Mouse (Mus musculus): Measurements from ENCODE around the gene Sarm1. TPM values are rescaled to one million over a fixed set of nuclear protein-coding genes. Genes with fewer than 3 reads are reported as not detected.

Sarm1 gene
- polyA plus RNA-seq (2012; rRNA removed) = 0.62 and 0.97 TPM in 2 replicates

GRCm38 (mm10) chr11:78497544-78498522 is at the start of gene Sarm1:
TSS of gene Sarm1 (minus strand) at chr11:78497754.
- no peak within 1 kb of the TSS for H3K27ac ChIP-seq (ENCODE audit: control insufficient read depth, insufficient read depth, low read length)
- TF ChIP-seq CTCF (IDR thresholded peaks at IDR 0.05; ENCODE audit: borderline replicate concordance, control insufficient read depth, extremely low read depth, insufficient read depth, low read length, poor library complexity) (no peak), POLR2A (IDR thresholded peaks at IDR 0.05; ENCODE audit: control insufficient read depth, extremely low read depth, insufficient read depth, low read length, poor library complexity) (peak; percentile 19; the same call in 1 of the 2 replicates)
- no peaks in the 10 kb centered on the region for H3K36me3 ChIP-seq (ENCODE audit: control insufficient read depth, insufficient read depth, low read length)
- H3K4me3 ChIP-seq (ENCODE audit: control insufficient read depth, insufficient read depth, low read length) = peak within 1 kb of the TSS; percentile 43
- 3% methylated on average over 36 of the region's 36 CpGs for WGBS
- H3K4me1 ChIP-seq (replicated peaks; ENCODE audit: control insufficient read depth, insufficient read depth, low read length) = peaks cover 15% of the 10 kb centered on the region
- peak; percentile 99 for DNase-seq
- H3K27me3 ChIP-seq (ENCODE audit: control insufficient read depth, insufficient read depth, low read length) = peaks cover 6% of the 10 kb centered on the region

- 46% methylated on average over 8 of the region's 8 CpGs for WGBS
- H3K27me3 ChIP-seq (ENCODE audit: control insufficient read depth, insufficient read depth, low read length) = no peaks in the 10 kb centered on the region
- H3K4me1 ChIP-seq (replicated peaks; ENCODE audit: control insufficient read depth, insufficient read depth, low read length) = peaks cover 6% of the 10 kb centered on the region
- no peak overlapping the region for H3K27ac ChIP-seq (ENCODE audit: control insufficient read depth, insufficient read depth, low read length)
- no peak for TF ChIP-seq POLR2A (IDR thresholded peaks at IDR 0.05; ENCODE audit: control insufficient read depth, extremely low read depth, insufficient read depth, low read length, poor library complexity)
- no peak for TF ChIP-seq CTCF (IDR thresholded peaks at IDR 0.05; ENCODE audit: borderline replicate concordance, control insufficient read depth, extremely low read depth, insufficient read depth, low read length, poor library complexity)
- DNase-seq = no peak
- H3K4me3 ChIP-seq (ENCODE audit: control insufficient read depth, insufficient read depth, low read length) = no peak overlapping the region
- peaks cover 9% of the 10 kb centered on the region; the same call in 1 of the 2 replicates for H3K36me3 ChIP-seq (ENCODE audit: control insufficient read depth, insufficient read depth, low read length)
These were observed 47.6 kb upstream of the Sarm1 start for GRCm38 (mm10) chr11:78545181-78545580.

GRCm38 (mm10) chr11:78544449-78545111 is 47.0 kb upstream of the Sarm1 start:
- Histone ChIP-seq H3K4me3 (ENCODE audit: control insufficient read depth, insufficient read depth, low read length) (no peak overlapping the region), H3K4me1 (replicated peaks; ENCODE audit: control insufficient read depth, insufficient read depth, low read length) (peaks cover 2% of the 10 kb centered on the region), H3K27me3 (ENCODE audit: control insufficient read depth, insufficient read depth, low read length) (no peaks in the 10 kb centered on the region), H3K27ac (ENCODE audit: control insufficient read depth, insufficient read depth, low read length) (no peak overlapping the region), H3K36me3 (ENCODE audit: control insufficient read depth, insufficient read depth, low read length) (peaks cover 9% of the 10 kb centered on the region; the same call in 1 of the 2 replicates)
- no peak for DNase-seq
- 90% methylated on average over 7 of the region's 7 CpGs for WGBS
- TF ChIP-seq POLR2A (IDR thresholded peaks at IDR 0.05; ENCODE audit: control insufficient read depth, extremely low read depth, insufficient read depth, low read length, poor library complexity) (no peak), CTCF (IDR thresholded peaks at IDR 0.05; ENCODE audit: borderline replicate concordance, control insufficient read depth, extremely low read depth, insufficient read depth, low read length, poor library complexity) (no peak)

GRCm38 (mm10) chr11:78540358-78540757 is 42.8 kb upstream of the Sarm1 start:
- no peak overlapping the region for H3K4me3 ChIP-seq (ENCODE audit: control insufficient read depth, insufficient read depth, low read length)
- no peak overlapping the region for H3K27ac ChIP-seq (ENCODE audit: control insufficient read depth, insufficient read depth, low read length)
- DNase-seq = no peak
- peaks cover 9% of the 10 kb centered on the region; the same call in 1 of the 2 replicates for H3K36me3 ChIP-seq (ENCODE audit: control insufficient read depth, insufficient read depth, low read length)
- no peaks in the 10 kb centered on the region for H3K27me3 ChIP-seq (ENCODE audit: control insufficient read depth, insufficient read depth, low read length)
- 89% methylated on average over 3 of the region's 3 CpGs for WGBS
- peaks cover 7% of the 10 kb centered on the region for H3K4me1 ChIP-seq (replicated peaks; ENCODE audit: control insufficient read depth, insufficient read depth, low read length)
- TF ChIP-seq CTCF (IDR thresholded peaks at IDR 0.05; ENCODE audit: borderline replicate concordance, control insufficient read depth, extremely low read depth, insufficient read depth, low read length, poor library complexity) (no peak), POLR2A (IDR thresholded peaks at IDR 0.05; ENCODE audit: control insufficient read depth, extremely low read depth, insufficient read depth, low read length, poor library complexity) (no peak)

GRCm38 (mm10) chr11:78536690-78537084 is 39.1 kb upstream of the Sarm1 start:
- Histone ChIP-seq H3K4me3 (ENCODE audit: control insufficient read depth, insufficient read depth, low read length) (peak overlapping the region; percentile 70), H3K27ac (ENCODE audit: control insufficient read depth, insufficient read depth, low read length) (peak overlapping the region; percentile 19), H3K36me3 (ENCODE audit: control insufficient read depth, insufficient read depth, low read length) (peaks cover 9% of the 10 kb centered on the region; the same call in 1 of the 2 replicates), H3K4me1 (replicated peaks; ENCODE audit: control insufficient read depth, insufficient read depth, low read length) (peaks cover 9% of the 10 kb centered on the region), H3K27me3 (ENCODE audit: control insufficient read depth, insufficient read depth, low read length) (no peaks in the 10 kb centered on the region)
- 2% methylated on average over 14 of the region's 14 CpGs for WGBS
- no peak for TF ChIP-seq CTCF (IDR thresholded peaks at IDR 0.05; ENCODE audit: borderline replicate concordance, control insufficient read depth, extremely low read depth, insufficient read depth, low read length, poor library complexity)
- no peak for TF ChIP-seq POLR2A (IDR thresholded peaks at IDR 0.05; ENCODE audit: control insufficient read depth, extremely low read depth, insufficient read depth, low read length, poor library complexity)
- DNase-seq = no peak

- TF ChIP-seq POLR2A (IDR thresholded peaks at IDR 0.05; ENCODE audit: control insufficient read depth, extremely low read depth, insufficient read depth, low read length, poor library complexity) = peak; percentile 57
- TF ChIP-seq CTCF (IDR thresholded peaks at IDR 0.05; ENCODE audit: borderline replicate concordance, control insufficient read depth, extremely low read depth, insufficient read depth, low read length, poor library complexity) = 0 out of 2 replicates have a peak, but pooled peaks have one; percentile 3
- Histone ChIP-seq H3K36me3 (ENCODE audit: control insufficient read depth, insufficient read depth, low read length) (peaks cover 9% of the 10 kb centered on the region; the same call in 1 of the 2 replicates), H3K27me3 (ENCODE audit: control insufficient read depth, insufficient read depth, low read length) (no peaks in the 10 kb centered on the region), H3K27ac (ENCODE audit: control insufficient read depth, insufficient read depth, low read length) (peak within 1 kb of the TSS; percentile 19), H3K4me3 (ENCODE audit: control insufficient read depth, insufficient read depth, low read length) (peak within 1 kb of the TSS; percentile 70), H3K4me1 (replicated peaks; ENCODE audit: control insufficient read depth, insufficient read depth, low read length) (peaks cover 9% of the 10 kb centered on the region)
- under 1% methylated on average over 52 of the region's 52 CpGs for whole genome bisulfite sequencing
- DNase-seq = peak; percentile 99
These were observed 38.6 kb upstream of the Sarm1 start, which contains the start of the genes Tnfaip1 and Ift20 for GRCm38 (mm10) chr11:78536080-78536689. TSS of gene Tnfaip1 (minus strand) at chr11:78536332. TSS of gene Ift20 (plus strand) at chr11:78536361.

Measured in thymus, adult 2 months (tissue).